Mouse (Mus musculus): Measurements from ENCODE around the gene Pkd1l2. TPM values are rescaled to one million over a fixed set of nuclear protein-coding genes. Genes with fewer than 3 reads are reported as not detected.

Gene Pkd1l2
- polyA plus RNA-seq, 1 experiment from 2014 or later = 0.28 TPM

DNA sequence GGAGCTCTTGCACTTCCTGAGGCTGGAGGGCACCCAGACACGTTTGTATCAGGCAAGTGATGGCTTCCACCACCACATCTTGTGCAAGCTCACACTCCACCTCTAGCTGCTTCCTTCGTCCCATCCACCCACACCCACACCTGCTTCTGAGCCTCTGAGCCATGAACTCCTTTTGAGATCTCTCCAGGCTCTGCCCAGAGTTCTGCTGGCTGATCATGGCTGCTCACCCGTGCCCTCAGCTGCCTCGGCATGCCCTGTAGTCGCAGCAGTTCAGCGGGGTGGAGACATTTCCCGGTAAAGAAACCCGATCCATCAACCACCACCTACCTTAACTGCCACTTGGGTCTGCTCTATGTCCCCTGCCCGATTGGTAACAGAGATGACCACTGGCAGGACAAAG is 30.9 kb downstream of the Pkd1l2 start:
- no peak for ATAC-seq
- Histone ChIP-seq H3K4me2 (ENCODE audit: low read depth, low read length) (no peak overlapping the region), H3K4me1 (ENCODE audit: control insufficient read depth, insufficient read depth, low read length) (no peaks in the 10 kb centered on the region), H3K9me3 (ENCODE audit: control insufficient read depth, low read length) (no peaks in the 10 kb centered on the region), H3K9ac (ENCODE audit: low read depth, low read length) (no peak overlapping the region), H3K27me3 (replicated peaks; ENCODE audit: control insufficient read depth, insufficient read depth, low read length) (no peaks in the 10 kb centered on the region), H3K36me3 (ENCODE audit: control insufficient read depth, insufficient read depth, low read length) (no peaks in the 10 kb centered on the region), H3K4me3 (ENCODE audit: low read length) (no peak overlapping the region), H3K27ac (ENCODE audit: low read length) (no peak overlapping the region)
- 57% methylated on average over 9 of the region's 9 CpGs for WGBS

DNA sequence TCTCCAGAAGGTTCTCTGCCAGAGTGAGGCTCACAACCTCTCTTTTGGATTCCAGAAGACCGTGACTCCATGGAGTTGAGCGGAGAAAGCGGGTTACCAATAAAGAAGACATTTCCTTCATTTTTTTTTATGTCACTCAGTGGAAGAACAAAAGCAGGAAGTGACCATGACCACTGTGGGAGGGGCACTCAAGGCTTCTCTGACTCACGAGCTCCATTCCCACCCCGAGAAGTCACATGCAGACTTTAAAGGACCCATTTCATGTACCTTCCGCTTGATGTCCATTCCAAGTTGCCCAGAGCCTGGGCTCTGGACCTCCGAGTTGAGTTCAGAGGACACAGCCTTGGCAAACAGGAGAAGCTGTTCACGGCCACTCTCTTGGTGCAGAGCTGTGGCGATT is 31.5 kb downstream of the Pkd1l2 start:
- Histone ChIP-seq H3K9ac (ENCODE audit: low read depth, low read length) (no peak overlapping the region), H3K9me3 (ENCODE audit: control insufficient read depth, low read length) (no peaks in the 10 kb centered on the region), H3K4me3 (ENCODE audit: low read length) (no peak overlapping the region), H3K4me1 (ENCODE audit: control insufficient read depth, insufficient read depth, low read length) (no peaks in the 10 kb centered on the region), H3K27me3 (replicated peaks; ENCODE audit: control insufficient read depth, insufficient read depth, low read length) (no peaks in the 10 kb centered on the region), H3K27ac (ENCODE audit: low read length) (no peak overlapping the region), H3K36me3 (ENCODE audit: control insufficient read depth, insufficient read depth, low read length) (no peaks in the 10 kb centered on the region), H3K4me2 (ENCODE audit: low read depth, low read length) (no peak overlapping the region)
- 80% methylated on average over 9 of the region's 9 CpGs for WGBS
- no peak for ATAC-seq

DNA sequence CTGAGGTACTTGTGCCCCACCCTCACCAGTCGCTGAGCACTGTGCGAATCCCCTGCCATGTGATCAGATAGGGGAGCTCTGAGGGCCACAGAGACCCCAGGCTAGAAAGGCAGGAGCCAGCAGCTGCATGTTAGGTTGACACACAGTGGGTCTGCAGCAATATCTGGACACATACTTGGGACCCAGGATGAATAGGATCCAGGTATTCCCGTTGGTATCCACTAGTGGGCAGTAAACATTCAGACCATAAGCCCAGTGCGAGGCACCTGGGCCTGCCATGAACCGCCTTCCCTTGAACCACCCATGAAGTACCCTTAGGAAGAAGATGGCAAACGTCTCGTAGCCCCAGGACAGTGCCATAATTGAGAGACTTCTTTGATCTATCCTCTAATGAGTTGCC is 32.8 kb downstream of the Pkd1l2 start:
- H3K9me3 ChIP-seq (ENCODE audit: control insufficient read depth, low read length) = no peaks in the 10 kb centered on the region
- no peak for ATAC-seq
- no peaks in the 10 kb centered on the region for H3K27me3 ChIP-seq (replicated peaks; ENCODE audit: control insufficient read depth, insufficient read depth, low read length)
- H3K4me1 ChIP-seq (ENCODE audit: control insufficient read depth, insufficient read depth, low read length) = no peaks in the 10 kb centered on the region
- H3K27ac ChIP-seq (ENCODE audit: low read length) = no peak overlapping the region
- no peak overlapping the region for H3K4me3 ChIP-seq (ENCODE audit: low read length)
- 65% methylated on average over 7 of the region's 7 CpGs for WGBS
- H3K4me2 ChIP-seq (ENCODE audit: low read depth, low read length) = no peak overlapping the region
- H3K9ac ChIP-seq (ENCODE audit: low read depth, low read length) = no peak overlapping the region
- H3K36me3 ChIP-seq (ENCODE audit: control insufficient read depth, insufficient read depth, low read length) = no peaks in the 10 kb centered on the region

- ATAC-seq = no peak
- Histone ChIP-seq H3K27ac (ENCODE audit: low read length) (no peak overlapping the region), H3K9ac (ENCODE audit: low read depth, low read length) (no peak overlapping the region), H3K9me3 (ENCODE audit: control insufficient read depth, low read length) (no peaks in the 10 kb centered on the region), H3K36me3 (ENCODE audit: control insufficient read depth, insufficient read depth, low read length) (no peaks in the 10 kb centered on the region), H3K27me3 (replicated peaks; ENCODE audit: control insufficient read depth, insufficient read depth, low read length) (no peaks in the 10 kb centered on the region), H3K4me3 (ENCODE audit: low read length) (no peak overlapping the region), H3K4me1 (ENCODE audit: control insufficient read depth, insufficient read depth, low read length) (no peaks in the 10 kb centered on the region), H3K4me2 (ENCODE audit: low read depth, low read length) (no peak overlapping the region)
- 77% methylated on average over 3 of the region's 3 CpGs for WGBS
Observed at GRCm38 (mm10) chr8:117043584-117043983, 38.7 kb downstream of the Pkd1l2 start.

DNA sequence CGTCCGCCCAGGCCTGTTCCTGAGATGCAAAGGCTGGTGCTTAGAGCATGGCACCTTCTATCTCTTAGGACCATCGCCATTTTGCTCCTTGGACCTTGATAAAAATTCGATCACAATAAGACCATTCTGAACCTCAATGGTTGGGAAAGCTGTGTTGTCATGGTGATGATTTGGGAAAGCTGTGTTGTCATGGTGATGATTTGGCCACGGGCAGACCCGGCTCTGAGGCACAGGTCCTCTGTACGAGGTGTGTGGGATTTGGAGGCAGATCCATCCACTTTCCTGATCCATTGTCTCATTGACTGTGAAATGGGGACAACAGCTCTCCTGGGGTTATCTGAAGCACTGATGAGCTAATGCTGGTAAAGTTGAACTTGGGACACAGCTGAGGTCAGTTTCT is 42.4 kb downstream of the Pkd1l2 start:
- peaks cover 2% of the 10 kb centered on the region; the same call in 1 of the 2 replicates for H3K4me1 ChIP-seq (ENCODE audit: control insufficient read depth, insufficient read depth, low read length)
- no peak overlapping the region for H3K27ac ChIP-seq (ENCODE audit: low read length)
- no peak overlapping the region for H3K9ac ChIP-seq (ENCODE audit: low read depth, low read length)
- 66% methylated on average over 7 of the region's 7 CpGs for WGBS
- H3K27me3 ChIP-seq (replicated peaks; ENCODE audit: control insufficient read depth, insufficient read depth, low read length) = no peaks in the 10 kb centered on the region
- no peak overlapping the region for H3K4me2 ChIP-seq (ENCODE audit: low read depth, low read length)
- H3K4me3 ChIP-seq (ENCODE audit: low read length) = no peak overlapping the region
- no peaks in the 10 kb centered on the region for H3K9me3 ChIP-seq (ENCODE audit: control insufficient read depth, low read length)
- no peak for ATAC-seq
- no peaks in the 10 kb centered on the region for H3K36me3 ChIP-seq (ENCODE audit: control insufficient read depth, insufficient read depth, low read length)

GRCm38 (mm10) chr8:117037374-117037935 is 44.8 kb downstream of the Pkd1l2 start:
- peak; percentile 56 for ATAC-seq
- WGBS = 76% methylated on average over 7 of the region's 7 CpGs

GRCm38 (mm10) chr8:117033393-117033792 is 48.9 kb downstream of the Pkd1l2 start:
- WGBS = 41% methylated on average over 3 of the region's 3 CpGs
- no peak overlapping the region for H3K4me3 ChIP-seq (ENCODE audit: low read length)
- H3K27ac ChIP-seq (ENCODE audit: low read length) = no peak overlapping the region
- H3K36me3 ChIP-seq (ENCODE audit: control insufficient read depth, insufficient read depth, low read length) = no peaks in the 10 kb centered on the region
- H3K4me1 ChIP-seq (ENCODE audit: control insufficient read depth, insufficient read depth, low read length) = peaks cover 2% of the 10 kb centered on the region; the same call in 1 of the 2 replicates
- H3K4me2 ChIP-seq (ENCODE audit: low read depth, low read length) = no peak overlapping the region
- no peak overlapping the region for H3K9ac ChIP-seq (ENCODE audit: low read depth, low read length)
- ATAC-seq = no peak
- H3K9me3 ChIP-seq (ENCODE audit: control insufficient read depth, low read length) = no peaks in the 10 kb centered on the region
- H3K27me3 ChIP-seq (replicated peaks; ENCODE audit: control insufficient read depth, insufficient read depth, low read length) = no peaks in the 10 kb centered on the region

More at GRCm38 (mm10) chr8:117037374-117037935, 44.8 kb downstream of the Pkd1l2 start:
- Histone ChIP-seq H3K4me3 (ENCODE audit: low read length) (no peak overlapping the region), H3K9ac (ENCODE audit: low read depth, low read length) (no peak overlapping the region), H3K27me3 (replicated peaks; ENCODE audit: control insufficient read depth, insufficient read depth, low read length) (no peaks in the 10 kb centered on the region), H3K9me3 (ENCODE audit: control insufficient read depth, low read length) (no peaks in the 10 kb centered on the region), H3K4me1 (ENCODE audit: control insufficient read depth, insufficient read depth, low read length) (peaks cover 2% of the 10 kb centered on the region; the same call in 1 of the 2 replicates), H3K36me3 (ENCODE audit: control insufficient read depth, insufficient read depth, low read length) (no peaks in the 10 kb centered on the region), H3K27ac (ENCODE audit: low read length) (no peak overlapping the region), H3K4me2 (ENCODE audit: low read depth, low read length) (no peak overlapping the region)

- H3K4me1 ChIP-seq (ENCODE audit: control insufficient read depth, insufficient read depth, low read length) = peaks cover under 1% of the 10 kb centered on the region; the same call in 1 of the 2 replicates
- no peaks in the 10 kb centered on the region for H3K9me3 ChIP-seq (ENCODE audit: control insufficient read depth, low read length)
- no peak overlapping the region for H3K27ac ChIP-seq (ENCODE audit: low read length)
- H3K36me3 ChIP-seq (ENCODE audit: control insufficient read depth, insufficient read depth, low read length) = no peaks in the 10 kb centered on the region
- no peak overlapping the region for H3K4me2 ChIP-seq (ENCODE audit: low read depth, low read length)
- no peak overlapping the region for H3K4me3 ChIP-seq (ENCODE audit: low read length)
- WGBS = 77% methylated on average over 8 of the region's 8 CpGs
- no peak for ATAC-seq
- H3K27me3 ChIP-seq (replicated peaks; ENCODE audit: control insufficient read depth, insufficient read depth, low read length) = no peaks in the 10 kb centered on the region
- H3K9ac ChIP-seq (ENCODE audit: low read depth, low read length) = no peak overlapping the region
Observed at GRCm38 (mm10) chr8:117032609-117033008, 49.6 kb downstream of the Pkd1l2 start.

DNA sequence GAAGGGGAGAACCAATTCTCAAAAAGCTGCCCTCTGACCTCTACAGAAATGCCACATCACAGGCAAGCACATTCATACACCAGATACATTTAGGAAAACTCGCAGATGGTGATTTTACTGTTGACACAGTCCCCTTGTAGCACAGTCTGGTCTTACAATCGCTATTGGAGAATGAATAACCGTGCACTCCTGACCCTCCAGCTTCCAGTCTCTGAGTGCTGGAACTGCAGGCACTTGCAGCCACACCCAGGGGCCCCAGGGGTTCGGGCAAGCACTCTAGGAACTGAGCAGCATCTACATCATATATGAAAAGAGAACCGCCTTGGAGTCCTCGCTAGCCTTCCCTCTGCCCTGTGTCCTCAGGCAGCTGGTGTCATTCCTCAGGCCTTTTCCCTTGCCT is 50.8 kb downstream of the Pkd1l2 start:
- ATAC-seq = peak; percentile 85

GRCm38 (mm10) chr8:117028686-117029085 is 53.6 kb downstream of the Pkd1l2 start:
- Histone ChIP-seq H3K36me3 (ENCODE audit: control insufficient read depth, insufficient read depth, low read length) (no peaks in the 10 kb centered on the region), H3K9me3 (ENCODE audit: control insufficient read depth, low read length) (no peaks in the 10 kb centered on the region), H3K4me3 (ENCODE audit: low read length) (no peak overlapping the region), H3K27ac (ENCODE audit: low read length) (no peak overlapping the region), H3K4me1 (ENCODE audit: control insufficient read depth, insufficient read depth, low read length) (no peaks in the 10 kb centered on the region), H3K27me3 (replicated peaks; ENCODE audit: control insufficient read depth, insufficient read depth, low read length) (no peaks in the 10 kb centered on the region), H3K9ac (ENCODE audit: low read depth, low read length) (no peak overlapping the region), H3K4me2 (ENCODE audit: low read depth, low read length) (no peak overlapping the region)
- WGBS = 95% methylated on average over 10 of the region's 10 CpGs
- no peak for ATAC-seq

More for the DNA sequence above, 50.8 kb downstream of the Pkd1l2 start:
- Histone ChIP-seq H3K27ac (ENCODE audit: low read length) (no peak overlapping the region), H3K9ac (ENCODE audit: low read depth, low read length) (no peak overlapping the region), H3K9me3 (ENCODE audit: control insufficient read depth, low read length) (no peaks in the 10 kb centered on the region), H3K27me3 (replicated peaks; ENCODE audit: control insufficient read depth, insufficient read depth, low read length) (no peaks in the 10 kb centered on the region), H3K4me2 (ENCODE audit: low read depth, low read length) (no peak overlapping the region), H3K4me3 (ENCODE audit: low read length) (no peak overlapping the region), H3K36me3 (ENCODE audit: control insufficient read depth, insufficient read depth, low read length) (no peaks in the 10 kb centered on the region), H3K4me1 (ENCODE audit: control insufficient read depth, insufficient read depth, low read length) (no peaks in the 10 kb centered on the region)
- 39% methylated on average over 6 of the region's 6 CpGs for WGBS
